Mouse (Mus musculus): ENCODE measurements around the gene Hdgfl2. TPM values are rescaled to one million over a fixed set of nuclear protein-coding genes. Genes with fewer than 3 reads are reported as not detected.

Gene Hdgfl2
- 31.1 TPM for polyA plus RNA-seq (2015; fragmentation: Illumina TruSeq; extraction: RNeasy Lipid Tissue Mini Kit (QIAGEN cat#74804); ENCODE audit: insufficient read depth, low replicate concordance)

DNA sequence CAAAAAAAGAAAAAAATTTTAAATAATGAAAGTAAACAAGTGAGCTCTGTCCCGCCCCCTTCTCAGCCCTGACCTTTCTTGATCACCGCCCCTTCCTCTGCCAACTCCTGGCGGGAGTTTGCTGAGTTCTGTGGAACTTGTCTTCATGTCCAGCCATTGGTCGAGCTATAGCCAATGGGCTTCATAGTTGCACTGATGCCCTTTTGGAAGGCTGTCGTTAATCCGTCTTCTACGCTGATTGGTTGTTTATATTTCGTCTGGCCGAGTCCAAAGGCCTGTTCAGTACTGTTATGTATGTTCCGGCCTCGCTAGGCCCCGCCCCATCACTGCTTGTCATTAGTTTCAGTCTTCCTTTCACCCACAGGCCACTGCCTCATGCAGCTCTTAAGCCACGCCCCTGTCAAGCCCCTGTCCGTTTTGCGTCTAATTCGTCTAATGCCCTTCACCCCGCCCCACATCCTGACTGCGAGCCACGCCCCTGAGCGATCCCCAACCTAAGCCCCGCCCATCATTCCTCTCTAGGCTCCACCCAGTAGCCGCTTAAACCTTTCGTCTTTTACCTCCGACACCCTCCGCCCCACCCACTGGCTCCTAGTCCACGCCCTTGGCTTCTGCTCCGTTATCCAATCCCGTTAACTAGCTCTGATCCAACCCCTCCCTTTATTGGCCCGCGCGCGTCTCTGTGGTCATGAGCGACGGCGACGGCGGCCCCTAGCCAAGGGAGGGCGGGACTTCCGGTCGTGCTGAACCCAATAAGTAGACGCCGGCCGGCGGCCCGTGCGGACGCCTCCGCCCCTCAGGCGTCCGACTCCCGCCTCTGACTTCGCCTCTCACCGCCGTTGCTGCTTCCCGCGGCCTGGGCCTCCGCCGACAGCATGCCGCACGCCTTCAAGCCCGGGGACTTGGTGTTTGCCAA lies at the start of gene Hdgfl2:
Gene Hdgfl2, plus strand, starts transcription at position 755 of the 916 bp plus-strand sequence.

DNA sequence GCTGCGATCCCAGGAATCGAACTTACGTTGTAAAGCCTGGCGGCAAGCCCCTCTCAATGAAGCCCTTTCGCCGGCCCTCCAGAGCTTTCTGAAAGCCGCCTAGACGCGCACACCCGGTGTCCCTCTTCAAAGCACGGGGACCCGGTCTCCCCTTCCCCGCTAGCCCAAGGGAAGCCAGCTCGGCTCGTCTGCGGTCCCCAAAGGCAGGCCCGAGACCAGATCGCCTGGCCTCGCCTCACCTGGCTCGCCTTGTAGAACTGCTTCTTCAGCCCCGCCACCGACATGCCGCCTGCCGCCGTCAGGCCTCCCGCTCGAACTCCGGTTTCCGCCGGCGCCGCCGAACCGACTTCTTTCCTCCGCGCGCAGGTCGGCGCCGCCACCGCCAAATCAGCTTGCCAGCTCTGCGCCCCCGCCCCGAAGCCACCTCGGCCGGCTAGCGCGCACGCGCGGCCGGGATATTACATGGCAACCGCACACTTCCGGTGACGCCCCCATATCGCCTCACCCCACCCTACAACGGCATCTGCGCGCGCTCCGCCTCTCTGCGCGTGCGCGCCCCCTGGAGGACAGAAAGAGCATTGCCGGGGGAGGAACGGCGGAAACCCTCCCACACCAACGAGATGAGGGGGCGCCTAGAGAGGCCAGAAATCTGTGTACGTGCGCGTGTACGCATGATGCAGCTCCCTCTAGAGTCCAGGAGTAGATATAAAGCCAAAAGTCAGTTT lies 43.1 kb upstream of the Hdgfl2 start, which contains the start of gene Sh3gl1:
Gene Sh3gl1, minus strand, starts transcription at position 460 of the 725 bp plus-strand sequence.

DNA sequence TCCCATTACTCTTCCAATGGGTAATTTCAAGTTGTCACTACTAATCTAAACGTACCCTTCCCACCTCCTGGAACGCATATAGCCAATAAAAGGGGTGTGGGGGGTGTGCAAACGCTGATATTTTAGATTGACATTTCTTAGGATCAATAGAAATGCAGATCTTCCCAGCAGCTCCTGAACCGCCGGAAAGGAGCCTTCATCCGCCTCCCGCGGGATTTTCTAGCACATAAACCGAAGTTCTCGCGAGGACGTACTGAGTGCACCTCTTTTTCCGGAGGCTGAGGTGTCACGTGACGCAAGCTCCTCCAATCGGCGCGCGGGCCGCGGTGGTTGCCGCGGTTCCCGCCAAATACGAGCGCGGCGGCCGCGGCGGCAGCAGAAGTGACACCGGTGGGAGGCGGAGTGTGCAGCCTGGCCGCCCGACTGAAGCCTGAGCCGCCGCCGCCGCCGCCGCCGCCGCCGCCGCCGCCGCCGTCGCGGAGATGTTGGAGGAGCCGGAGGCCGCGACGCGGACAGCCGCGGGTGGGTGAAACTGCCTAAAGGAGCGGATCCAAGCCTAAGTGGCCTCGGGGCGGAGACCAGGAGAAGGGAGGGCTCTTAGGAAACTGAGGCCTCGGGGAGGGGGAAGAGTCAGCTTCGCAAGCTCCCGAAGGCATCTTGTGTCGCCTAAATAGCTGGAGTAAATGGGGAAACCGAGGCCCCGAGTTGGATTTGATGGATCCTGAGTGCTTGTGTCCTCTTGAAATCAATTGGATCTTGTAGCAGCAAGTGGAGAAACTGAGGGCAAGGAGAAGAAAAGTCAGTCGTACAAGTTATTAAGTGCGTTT lies 39.2 kb upstream of the Hdgfl2 start, which contains the start of gene Chaf1a:
Gene Chaf1a, plus strand, starts transcription at position 410 of the 827 bp plus-strand sequence.

DNA sequence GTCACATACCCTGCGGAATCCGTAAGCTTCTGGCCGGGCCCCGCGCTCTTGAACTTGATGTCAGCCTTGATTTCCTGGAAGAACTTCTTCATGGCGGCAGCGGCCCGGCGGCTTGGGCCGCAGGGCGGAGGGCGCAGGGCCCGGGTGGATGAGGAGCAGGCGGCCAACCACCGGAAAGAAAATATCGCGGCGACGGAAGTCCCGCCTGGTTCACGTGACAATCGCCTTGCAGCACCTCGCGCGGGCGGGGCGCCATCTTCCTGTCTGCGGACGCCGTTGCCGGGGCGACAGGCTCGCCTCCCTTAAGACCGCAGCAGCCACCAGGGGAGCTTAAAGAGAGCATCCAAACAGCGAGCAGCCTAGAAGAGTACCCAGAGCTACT lies 4.6 kb upstream of the Hdgfl2 start, which contains the start of gene Ubxn6:
Gene Ubxn6, minus strand, starts transcription at position 202 of the 382 bp plus-strand sequence.

DNA sequence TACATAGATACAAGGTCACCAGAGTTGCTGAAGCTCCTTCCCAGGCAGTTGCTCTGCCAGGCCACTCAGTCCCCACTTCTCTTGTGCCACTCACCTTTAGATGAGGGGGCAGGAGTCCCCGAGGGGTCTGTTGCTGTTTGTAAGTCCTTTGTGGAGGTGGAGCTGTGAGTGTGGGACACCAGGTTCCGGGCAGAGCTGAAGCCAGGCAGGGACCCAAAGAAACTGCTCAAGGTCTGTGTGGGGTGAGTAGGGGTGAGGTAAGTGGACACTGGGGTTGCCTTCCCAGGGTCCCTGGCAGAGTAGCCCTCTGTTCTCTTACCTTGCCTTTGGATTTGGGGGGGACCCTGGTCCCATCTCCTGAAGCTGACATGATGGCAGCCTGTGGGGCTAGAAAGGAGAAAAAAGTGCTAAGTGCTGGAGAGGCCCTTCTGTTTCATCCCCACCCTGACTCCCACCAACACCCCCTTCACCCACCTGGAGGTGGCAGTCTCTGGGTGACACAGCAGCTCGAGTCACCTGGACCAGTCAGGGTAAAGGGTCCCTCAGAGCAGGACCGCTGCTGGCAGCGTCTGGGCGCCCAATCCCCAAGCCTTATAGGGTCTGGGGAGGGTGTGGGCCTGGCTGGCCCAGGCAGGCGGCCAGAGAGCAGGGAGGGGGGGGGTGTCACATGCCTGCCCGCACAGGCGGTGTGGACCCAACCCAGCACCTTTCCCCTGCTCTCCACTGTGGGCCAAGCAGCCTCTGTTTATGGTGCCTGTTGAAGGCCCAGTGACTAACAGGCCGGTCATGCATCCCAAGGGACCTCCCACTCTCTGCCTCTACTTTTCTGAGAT lies 30.0 kb downstream of the Hdgfl2 start, which contains the start of gene Plin4:
Gene Plin4, minus strand, starts transcription at position 585 of the 833 bp plus-strand sequence.

DNA sequence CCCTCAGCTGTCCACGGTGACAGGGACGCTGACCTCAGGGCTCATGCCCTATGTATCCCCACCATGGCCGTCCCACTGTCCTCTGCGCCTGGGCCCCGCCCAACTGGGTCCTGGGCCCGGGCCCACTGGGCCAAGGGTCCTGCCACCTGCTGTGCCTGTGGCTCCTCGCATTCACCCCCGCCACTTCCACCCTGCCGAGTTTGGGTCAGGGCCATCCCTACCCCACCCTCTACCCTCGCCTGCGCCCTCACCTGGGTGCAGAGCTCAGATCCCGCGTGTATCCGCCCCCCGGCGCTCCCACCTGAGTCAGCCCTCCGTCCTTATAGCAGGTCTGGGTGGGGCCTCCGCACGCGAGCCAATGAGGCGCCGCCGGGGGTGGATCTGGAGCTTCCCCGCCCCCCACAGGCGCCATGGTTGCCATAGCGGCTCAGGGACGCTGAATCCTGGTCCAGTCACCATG lies 37.8 kb downstream of the Hdgfl2 start, which contains the start of gene Plin5:
Gene Plin5, minus strand, starts transcription at position 346 of the 460 bp plus-strand sequence.

DNA sequence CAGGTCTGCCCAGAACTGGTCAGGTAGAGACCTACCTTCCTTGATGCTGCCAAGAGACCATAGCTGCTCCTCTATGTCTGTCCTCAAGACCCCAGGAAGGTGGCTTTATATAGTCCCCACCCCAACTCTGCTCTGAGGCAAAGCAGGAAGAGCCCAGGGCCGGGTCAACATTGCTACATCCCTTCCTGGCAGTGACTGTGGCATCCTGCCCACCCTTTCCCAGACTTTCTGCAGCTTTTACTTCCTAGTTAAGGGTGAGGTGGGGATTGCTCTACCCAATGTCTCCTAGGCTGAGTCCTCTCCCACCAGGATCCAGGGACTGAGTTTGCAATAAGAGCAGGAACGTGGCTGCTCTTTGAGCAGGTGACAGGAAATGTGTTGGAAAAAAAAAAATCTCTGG lies 42.4 kb downstream of the Hdgfl2 start, which contains the start of gene Lrg1:
Gene Lrg1, minus strand, starts transcription at position 176 of the 400 bp plus-strand sequence.

DNA sequence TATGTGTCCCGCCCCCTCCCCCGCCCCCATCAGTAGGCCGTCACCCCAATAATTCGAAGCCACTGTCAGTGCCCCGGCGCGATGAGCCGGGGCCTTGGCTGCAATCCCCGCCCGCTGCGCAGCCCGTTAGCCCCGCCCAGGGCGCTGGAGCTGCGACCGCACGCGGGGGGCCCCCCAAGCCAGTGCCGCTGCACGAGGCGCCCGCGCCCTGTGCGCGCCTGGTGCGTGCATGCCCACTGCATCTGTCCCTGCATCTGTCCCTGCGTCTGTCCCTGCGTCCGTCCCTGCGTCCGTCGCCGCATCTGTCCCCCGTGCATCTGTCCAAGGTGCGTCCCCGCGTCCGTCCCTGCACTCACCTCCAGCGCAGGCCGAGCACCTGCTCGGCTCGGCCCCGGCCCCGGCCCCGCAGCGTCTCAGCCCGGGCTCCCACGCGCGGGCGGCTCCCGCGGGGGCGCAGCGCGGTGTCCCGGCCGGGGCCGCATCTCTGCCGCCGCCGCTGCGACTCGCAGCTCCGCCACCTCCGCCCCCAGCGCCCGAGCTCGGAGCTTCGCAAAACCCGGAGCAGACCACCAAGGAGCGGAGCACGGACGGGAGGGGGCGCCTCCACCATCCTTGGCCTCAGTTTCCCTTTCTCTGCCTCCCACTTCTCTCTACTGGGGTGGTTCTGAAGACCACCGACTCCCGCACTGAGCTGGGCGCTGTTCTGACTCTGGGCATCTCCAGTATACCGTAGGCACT lies 60.6 kb downstream of the Hdgfl2 start, which contains the start of gene Sema6b:
Gene Sema6b, minus strand, starts transcription at position 486 of the 738 bp plus-strand sequence.

Other genes starting within 250 kb of the Hdgfl2 start
- gene Zfp119a, start 200.7 kb upstream of the Hdgfl2 start, polyA plus RNA-seq (2015; fragmentation: Illumina TruSeq; extraction: RNeasy Lipid Tissue Mini Kit (QIAGEN cat#74804); ENCODE audit: insufficient read depth, low replicate concordance), result 9.9 TPM
- 42.3 TPM for gene Zfp959, start 187.5 kb upstream of the Hdgfl2 start, polyA plus RNA-seq (2015; fragmentation: Illumina TruSeq; extraction: RNeasy Lipid Tissue Mini Kit (QIAGEN cat#74804); ENCODE audit: insufficient read depth, low replicate concordance)
- gene Zfp119b, start 130.1 kb upstream of the Hdgfl2 start, polyA plus RNA-seq (2015; fragmentation: Illumina TruSeq; extraction: RNeasy Lipid Tissue Mini Kit (QIAGEN cat#74804); ENCODE audit: insufficient read depth, low replicate concordance), result 12.5 TPM
- 13.5 TPM for gene Ebi3, start 127.0 kb upstream of the Hdgfl2 start, polyA plus RNA-seq (2015; fragmentation: Illumina TruSeq; extraction: RNeasy Lipid Tissue Mini Kit (QIAGEN cat#74804); ENCODE audit: insufficient read depth, low replicate concordance)
- 8.8 TPM for gene Yju2, start 120.5 kb upstream of the Hdgfl2 start, polyA plus RNA-seq (2015; fragmentation: Illumina TruSeq; extraction: RNeasy Lipid Tissue Mini Kit (QIAGEN cat#74804); ENCODE audit: insufficient read depth, low replicate concordance)
- not detected for gene Shd, start 109.2 kb upstream of the Hdgfl2 start, polyA plus RNA-seq (2015; fragmentation: Illumina TruSeq; extraction: RNeasy Lipid Tissue Mini Kit (QIAGEN cat#74804); ENCODE audit: insufficient read depth, low replicate concordance)
- gene Fsd1, start 93.1 kb upstream of the Hdgfl2 start, polyA plus RNA-seq (2015; fragmentation: Illumina TruSeq; extraction: RNeasy Lipid Tissue Mini Kit (QIAGEN cat#74804); ENCODE audit: insufficient read depth, low replicate concordance), result not detected
- gene Stap2, start 74.0 kb upstream of the Hdgfl2 start, polyA plus RNA-seq (2015; fragmentation: Illumina TruSeq; extraction: RNeasy Lipid Tissue Mini Kit (QIAGEN cat#74804); ENCODE audit: insufficient read depth, low replicate concordance), result 12.9 TPM
- gene Mpnd, start 73.9 kb upstream of the Hdgfl2 start, polyA plus RNA-seq (2015; fragmentation: Illumina TruSeq; extraction: RNeasy Lipid Tissue Mini Kit (QIAGEN cat#74804); ENCODE audit: insufficient read depth, low replicate concordance), result 21.5 TPM
- gene Sh3gl1, start 43.0 kb upstream of the Hdgfl2 start, polyA plus RNA-seq (2015; fragmentation: Illumina TruSeq; extraction: RNeasy Lipid Tissue Mini Kit (QIAGEN cat#74804); ENCODE audit: insufficient read depth, low replicate concordance), result 21.0 TPM
- gene Chaf1a, start 39.2 kb upstream of the Hdgfl2 start, polyA plus RNA-seq (2015; fragmentation: Illumina TruSeq; extraction: RNeasy Lipid Tissue Mini Kit (QIAGEN cat#74804); ENCODE audit: insufficient read depth, low replicate concordance), result 5.2 TPM
- gene Ubxn6, start 4.6 kb upstream of the Hdgfl2 start, polyA plus RNA-seq (2015; fragmentation: Illumina TruSeq; extraction: RNeasy Lipid Tissue Mini Kit (QIAGEN cat#74804); ENCODE audit: insufficient read depth, low replicate concordance), result 30.8 TPM
- gene Plin4, start 30.2 kb downstream of the Hdgfl2 start, polyA plus RNA-seq (2015; fragmentation: Illumina TruSeq; extraction: RNeasy Lipid Tissue Mini Kit (QIAGEN cat#74804); ENCODE audit: insufficient read depth, low replicate concordance), result 0.64 TPM
- 0.11 TPM for gene Plin5, start 38.0 kb downstream of the Hdgfl2 start, polyA plus RNA-seq (2015; fragmentation: Illumina TruSeq; extraction: RNeasy Lipid Tissue Mini Kit (QIAGEN cat#74804); ENCODE audit: insufficient read depth, low replicate concordance)
- gene Lrg1, start 42.4 kb downstream of the Hdgfl2 start, polyA plus RNA-seq (2015; fragmentation: Illumina TruSeq; extraction: RNeasy Lipid Tissue Mini Kit (QIAGEN cat#74804); ENCODE audit: insufficient read depth, low replicate concordance), result 2.1 TPM
- gene Sema6b, start 60.7 kb downstream of the Hdgfl2 start, polyA plus RNA-seq (2015; fragmentation: Illumina TruSeq; extraction: RNeasy Lipid Tissue Mini Kit (QIAGEN cat#74804); ENCODE audit: insufficient read depth, low replicate concordance), result 0.68 TPM
- 4.4 TPM for gene Tnfaip8l1, start 82.8 kb downstream of the Hdgfl2 start, polyA plus RNA-seq (2015; fragmentation: Illumina TruSeq; extraction: RNeasy Lipid Tissue Mini Kit (QIAGEN cat#74804); ENCODE audit: insufficient read depth, low replicate concordance)
- gene Mydgf, start 104.3 kb downstream of the Hdgfl2 start, polyA plus RNA-seq (2015; fragmentation: Illumina TruSeq; extraction: RNeasy Lipid Tissue Mini Kit (QIAGEN cat#74804); ENCODE audit: insufficient read depth, low replicate concordance), result 20.5 TPM
- gene Dpp9, start 139.3 kb downstream of the Hdgfl2 start, polyA plus RNA-seq (2015; fragmentation: Illumina TruSeq; extraction: RNeasy Lipid Tissue Mini Kit (QIAGEN cat#74804); ENCODE audit: insufficient read depth, low replicate concordance), result 9.1 TPM
- gene Fem1a, start 177.2 kb downstream of the Hdgfl2 start, polyA plus RNA-seq (2015; fragmentation: Illumina TruSeq; extraction: RNeasy Lipid Tissue Mini Kit (QIAGEN cat#74804); ENCODE audit: insufficient read depth, low replicate concordance), result 16.3 TPM
- 9.6 TPM for gene Ticam1, start 197.2 kb downstream of the Hdgfl2 start, polyA plus RNA-seq (2015; fragmentation: Illumina TruSeq; extraction: RNeasy Lipid Tissue Mini Kit (QIAGEN cat#74804); ENCODE audit: insufficient read depth, low replicate concordance)
- 8.6 TPM for gene Plin3, start 213.2 kb downstream of the Hdgfl2 start, polyA plus RNA-seq (2015; fragmentation: Illumina TruSeq; extraction: RNeasy Lipid Tissue Mini Kit (QIAGEN cat#74804); ENCODE audit: insufficient read depth, low replicate concordance)
- not detected for gene Arrdc5, start 220.7 kb downstream of the Hdgfl2 start, polyA plus RNA-seq (2015; fragmentation: Illumina TruSeq; extraction: RNeasy Lipid Tissue Mini Kit (QIAGEN cat#74804); ENCODE audit: insufficient read depth, low replicate concordance)
- gene Uhrf1, start 223.7 kb downstream of the Hdgfl2 start, polyA plus RNA-seq (2015; fragmentation: Illumina TruSeq; extraction: RNeasy Lipid Tissue Mini Kit (QIAGEN cat#74804); ENCODE audit: insufficient read depth, low replicate concordance), result 15.7 TPM
- 13.3 TPM for gene Kdm4b, start 246.4 kb downstream of the Hdgfl2 start, polyA plus RNA-seq (2015; fragmentation: Illumina TruSeq; extraction: RNeasy Lipid Tissue Mini Kit (QIAGEN cat#74804); ENCODE audit: insufficient read depth, low replicate concordance)

All from spleen, adult 10 weeks (tissue).